Mouse (Mus musculus) liver, adult 2 months (tissue): ENCODE measurements around the gene Pdcl3. TPM values are rescaled to one million over a fixed set of nuclear protein-coding genes. Genes with fewer than 3 reads are reported as not detected.

Experiments
- DNase-seq: peaks from one replicate; pipeline ENCODE4 v3.0.0-alpha.2; 2011; ENCODE audit warnings: low read depth, low spot score; ENCODE audit errors: extremely low read depth
- H3K27ac ChIP-seq: fragments of 200-500 bp; replicated peaks from 2 replicates; pipeline ENCODE4 v1.5.1; 2012; ENCODE audit warnings: low read depth, mild to moderate bottlenecking, control low read depth, inconsistent platforms, low read length; ENCODE audit not compliant: insufficient read depth
- H3K27me3 ChIP-seq: fragments of 200-500 bp; 2 replicates; pipeline ENCODE4 v1.6.1; 2012; ENCODE audit warnings: mild to moderate bottlenecking, moderate library complexity, low read length, inconsistent platforms; ENCODE audit not compliant: control insufficient read depth, insufficient read depth
- H3K36me3 ChIP-seq: fragments of 200-500 bp; 2 replicates; pipeline ENCODE4 v1.6.1; 2012; ENCODE audit warnings: low read length, inconsistent platforms; ENCODE audit not compliant: control insufficient read depth, insufficient read depth
- H3K4me1 ChIP-seq: fragments of 200-500 bp; 2 replicates; pipeline ENCODE4 v1.6.1; 2011; ENCODE audit warnings: low read length; ENCODE audit not compliant: control insufficient read depth, insufficient read depth
- H3K4me3 ChIP-seq: fragments of 200-500 bp; 2 replicates; pipeline ENCODE4 v1.5.1; 2011; ENCODE audit warnings: low read depth, mild to moderate bottlenecking, control low read depth, low read length, moderate library complexity; ENCODE audit not compliant: insufficient read depth
- H3K79me2 ChIP-seq: fragments of 200-500 bp; 2 replicates; pipeline ENCODE4 v1.6.1; 2012; ENCODE audit warnings: inconsistent platforms, mild to moderate bottlenecking, low read length, moderate library complexity; ENCODE audit not compliant: control insufficient read depth, insufficient read depth
- H3K9ac ChIP-seq: fragments of 200-500 bp; 2 replicates; pipeline ENCODE4 v1.6.1; 2012; ENCODE audit warnings: low read depth, mild to moderate bottlenecking, control low read depth, inconsistent platforms, low read length
- CTCF ChIP-seq: fragments of 200-500 bp; IDR thresholded peaks from 2 replicates; pipeline ENCODE4 v1.5.1; 2011; ENCODE audit warnings: low read depth, low read length, control low read depth
- POLR2A ChIP-seq: fragments of 200-500 bp; IDR thresholded peaks from 2 replicates; pipeline ENCODE4 v1.6.1; 2011; ENCODE audit warnings: low read length, control low read depth; ENCODE audit not compliant: insufficient read depth; ENCODE audit errors: extremely low read depth
- WGBS: fragments of 180-500 bp; shearing (Covaris S2); methylation state at CpG from one replicate; pipeline ENCODE4 v1.1.7; 2018; 5-methylcytosine and 5-hydroxymethylcytosine counted together
- polyA plus RNA-seq: library from polyadenylated mRNA; depleted of rRNA; stranded (reverse); fragments of >200 nt; gene quantifications from 2 replicates; pipeline ENCODE4 v1.2.3, GENCODE M21; 2012
- total RNA-seq: library from RNA; depleted of rRNA; stranded (reverse); fragments of >200 nt; gene quantifications from 2 replicates; pipeline ENCODE4 v1.2.3, GENCODE M21; 2014

The Pdcl3 gene
- total and polyA plus RNA-seq, 2 experiments: 9.5 to 19.0 TPM

- TF ChIP-seq CTCF: no peak
- TF ChIP-seq POLR2A: no peak
- H3K36me3 ChIP-seq: peaks cover 4% of the 10 kb centered on the region; the same call in 1 of the 2 replicates
- peaks cover 6% of the 10 kb centered on the region; the same call in 1 of the 2 replicates for H3K79me2 ChIP-seq
- peaks cover 7% of the 10 kb centered on the region for H3K4me1 ChIP-seq
- no peaks in the 10 kb centered on the region for H3K27me3 ChIP-seq
- WGBS: 18% methylated on average over 7 of the region's 7 CpGs
- H3K27ac ChIP-seq: no peak overlapping the region
- DNase-seq: no peak
- peak overlapping the region; percentile 94 for H3K4me3 ChIP-seq
- peak overlapping the region; percentile 88 for H3K9ac ChIP-seq
Observed at GRCm38 (mm10) chr1:38988357-38988756, 2.9 kb downstream of the Pdcl3 start.

GRCm38 (mm10) chr1:38992365-38992764 lies 7.0 kb downstream of the Pdcl3 start:
- TF ChIP-seq CTCF (no peak), POLR2A (no peak)
- Histone ChIP-seq H3K36me3 (peaks cover 28% of the 10 kb centered on the region), H3K4me1 (peaks cover 5% of the 10 kb centered on the region), H3K9ac (no peak overlapping the region), H3K27ac (no peak overlapping the region), H3K4me3 (no peak overlapping the region), H3K27me3 (no peaks in the 10 kb centered on the region), H3K79me2 (peaks cover 6% of the 10 kb centered on the region; the same call in 1 of the 2 replicates)
- DNase-seq: peak; percentile 40
- WGBS: 62% methylated on average over 3 of the region's 3 CpGs

DNA sequence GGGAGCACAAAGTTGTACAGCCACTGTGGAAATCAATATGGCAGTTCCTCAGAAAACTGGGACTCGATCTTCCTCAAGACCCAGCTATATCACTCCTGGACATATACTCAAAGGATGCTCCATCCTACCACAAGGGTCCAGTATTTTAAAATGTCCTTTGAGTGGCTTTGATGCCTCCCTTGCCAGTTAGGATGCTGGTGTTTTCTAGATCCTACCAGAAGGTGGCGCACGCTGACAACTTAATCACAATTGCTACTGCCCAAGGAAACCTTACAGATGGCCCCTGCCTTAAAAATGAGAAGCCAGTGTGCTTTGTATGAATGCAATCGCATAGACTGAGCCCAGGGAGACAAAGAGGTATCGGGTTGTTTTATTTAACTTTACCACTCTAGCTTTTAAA lies 15.7 kb downstream of the Pdcl3 start:
- Histone ChIP-seq H3K27me3 (no peaks in the 10 kb centered on the region), H3K4me1 (no peaks in the 10 kb centered on the region), H3K36me3 (peaks cover 3% of the 10 kb centered on the region), H3K4me3 (no peak overlapping the region), H3K27ac (no peak overlapping the region), H3K79me2 (no peaks in the 10 kb centered on the region), H3K9ac (no peak overlapping the region)
- peak; percentile 57 for TF ChIP-seq CTCF
- TF ChIP-seq POLR2A: no peak
- DNase-seq: peak; percentile 45
- 10% methylated on average over 5 of the region's 5 CpGs for WGBS

GRCm38 (mm10) chr1:39005751-39006354 lies 20.4 kb downstream of the Pdcl3 start:
- H3K36me3 ChIP-seq: no peaks in the 10 kb centered on the region
- no peak overlapping the region for H3K4me3 ChIP-seq
- H3K9ac ChIP-seq: no peak overlapping the region
- no peaks in the 10 kb centered on the region for H3K79me2 ChIP-seq
- H3K27ac ChIP-seq: no peak overlapping the region
- 87% methylated on average over 10 of the region's 10 CpGs for WGBS
- TF ChIP-seq CTCF (no peak), POLR2A (no peak)
- DNase-seq: no peak
- H3K4me1 ChIP-seq: no peaks in the 10 kb centered on the region
- no peaks in the 10 kb centered on the region for H3K27me3 ChIP-seq

DNA sequence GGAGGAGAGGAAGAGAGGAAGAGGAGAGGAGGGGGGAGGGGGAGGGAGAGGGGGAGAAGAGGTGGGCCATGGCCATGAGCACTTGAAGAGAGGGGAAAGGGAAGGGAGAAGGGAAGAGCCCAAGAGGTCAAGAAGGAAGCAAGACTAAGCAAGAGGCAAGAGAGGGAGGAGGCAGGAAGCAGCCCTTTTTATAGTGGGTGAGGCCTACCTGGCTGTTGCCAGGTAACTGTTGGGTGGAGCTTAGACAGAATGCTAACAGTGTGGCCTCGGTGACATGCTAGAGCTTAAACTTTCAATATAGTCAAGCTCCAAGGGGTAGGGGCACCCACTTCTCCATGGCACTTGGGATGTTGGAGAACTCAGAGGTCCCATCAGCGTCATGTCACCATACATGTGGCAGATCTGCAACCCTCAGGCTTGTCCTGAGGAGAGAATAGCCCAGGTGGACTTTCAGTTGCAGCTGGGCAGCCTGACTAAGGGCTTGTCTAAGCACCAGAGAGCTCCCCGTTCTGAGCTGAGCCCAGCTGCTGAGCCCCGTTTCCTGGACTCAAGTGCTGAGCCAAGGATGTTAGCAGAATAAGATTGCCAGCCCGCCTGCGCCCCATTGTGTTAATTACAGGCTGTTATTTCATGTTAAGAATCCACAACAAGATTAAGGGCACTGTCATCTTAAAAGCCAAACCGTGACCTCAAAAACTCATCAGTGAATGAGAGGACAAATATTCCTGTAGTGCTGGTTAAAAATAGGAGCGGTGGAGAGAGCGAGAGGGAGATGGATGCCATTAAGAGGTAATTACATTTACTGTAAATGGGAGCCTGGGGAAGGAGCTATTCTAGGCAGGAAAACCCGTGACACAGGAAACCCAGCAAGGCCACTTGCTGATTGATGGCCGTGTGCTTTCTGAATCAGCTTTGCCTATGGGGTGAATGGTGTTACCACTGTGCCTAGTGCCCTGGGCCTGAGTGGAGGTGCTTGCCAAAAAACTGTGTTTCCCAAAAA lies 21.7 kb downstream of the Pdcl3 start:
- 72% methylated on average over 11 of the region's 11 CpGs for WGBS
- TF ChIP-seq CTCF: no peak
- Histone ChIP-seq H3K27me3 (no peaks in the 10 kb centered on the region), H3K4me1 (no peaks in the 10 kb centered on the region), H3K4me3 (no peak overlapping the region), H3K79me2 (no peaks in the 10 kb centered on the region), H3K36me3 (no peaks in the 10 kb centered on the region), H3K9ac (no peak overlapping the region), H3K27ac (no peak overlapping the region)
- no peak for DNase-seq

GRCm38 (mm10) chr1:39010583-39011021 lies 25.2 kb downstream of the Pdcl3 start:
- Histone ChIP-seq H3K4me1 (no peaks in the 10 kb centered on the region), H3K27me3 (no peaks in the 10 kb centered on the region), H3K9ac (no peak overlapping the region), H3K79me2 (no peaks in the 10 kb centered on the region), H3K4me3 (no peak overlapping the region), H3K36me3 (no peaks in the 10 kb centered on the region), H3K27ac (no peak overlapping the region)
- TF ChIP-seq CTCF: peak; percentile 46; the same call in 1 of the 2 replicates
- TF ChIP-seq POLR2A: no peak
- DNase-seq: peak; percentile 76
- 18% methylated on average over 12 of the region's 12 CpGs for WGBS
